Mouse (Mus musculus) testis, adult 2 months (tissue): ENCODE measurements around the gene Plekhn1.

Experiments
- CTCF ChIP-seq: fragments of 200-500 bp; IDR thresholded peaks from 2 replicates; pipeline ENCODE4 v1.5.1; 2012; ENCODE audit warnings: low read depth, mild to moderate bottlenecking, inconsistent platforms, low read length, moderate library complexity; ENCODE audit not compliant: control insufficient read depth, insufficient read depth, insufficient replicate concordance
- POLR2A ChIP-seq: fragments of 200-500 bp; IDR thresholded peaks from 2 replicates; pipeline ENCODE4 v1.6.1; 2012; ENCODE audit warnings: low read depth, mild to moderate bottlenecking, inconsistent platforms, low read length, moderate library complexity; ENCODE audit not compliant: control insufficient read depth

- TF ChIP-seq CTCF (no peak), POLR2A (no peak)
Measured at GRCm38 (mm10) chr4:156171828-156172227, 62.8 kb downstream of the Plekhn1 start.
